Mouse (Mus musculus) liver, adult 2 months (tissue): ENCODE results near the gene Btbd18.

ENCODE experiments used
- CTCF ChIP-seq: fragments of 200-500 bp; IDR thresholded peaks from 2 replicates; pipeline ENCODE4 v1.5.1; 2011; ENCODE audit warnings: low read depth, low read length, control low read depth
- POLR2A ChIP-seq: fragments of 200-500 bp; IDR thresholded peaks from 2 replicates; pipeline ENCODE4 v1.6.1; 2011; ENCODE audit warnings: low read length, control low read depth; ENCODE audit not compliant: insufficient read depth; ENCODE audit errors: extremely low read depth

- TF ChIP-seq POLR2A (no peak), CTCF (no peak)
Observed at GRCm38 (mm10) chr2:84637452-84638165, 21.3 kb upstream of the Btbd18 start.
